Mouse (Mus musculus): ENCODE results near the gene Srsf9.

Srsf9 gene

GRCm38 (mm10) chr5:115340007-115340406 is 13.0 kb downstream of the Srsf9 start:
- Histone ChIP-seq H3K27me3 (ENCODE audit: insufficient read depth, low read length) (no peaks in the 10 kb centered on the region), H3K4me1 (replicated peaks; ENCODE audit: low read depth, low read length) (peaks cover 42% of the 10 kb centered on the region), H3K9me3 (ENCODE audit: low read length) (no peaks in the 10 kb centered on the region), H3K4me3 (replicated peaks; ENCODE audit: low read length) (peak overlapping the region; percentile 98), H3K36me3 (ENCODE audit: insufficient read depth, low read length) (peaks cover 59% of the 10 kb centered on the region)
- TF ChIP-seq CTCF (conservative IDR thresholded peaks at IDR 0.05; ENCODE audit: low read length) (no peak), NANOG (IDR thresholded peaks at IDR 0.05; ENCODE audit: borderline replicate concordance, low read length) (no peak), POU5F1 (IDR thresholded peaks at IDR 0.05; ENCODE audit: borderline replicate concordance, low read length) (no peak)

DNA sequence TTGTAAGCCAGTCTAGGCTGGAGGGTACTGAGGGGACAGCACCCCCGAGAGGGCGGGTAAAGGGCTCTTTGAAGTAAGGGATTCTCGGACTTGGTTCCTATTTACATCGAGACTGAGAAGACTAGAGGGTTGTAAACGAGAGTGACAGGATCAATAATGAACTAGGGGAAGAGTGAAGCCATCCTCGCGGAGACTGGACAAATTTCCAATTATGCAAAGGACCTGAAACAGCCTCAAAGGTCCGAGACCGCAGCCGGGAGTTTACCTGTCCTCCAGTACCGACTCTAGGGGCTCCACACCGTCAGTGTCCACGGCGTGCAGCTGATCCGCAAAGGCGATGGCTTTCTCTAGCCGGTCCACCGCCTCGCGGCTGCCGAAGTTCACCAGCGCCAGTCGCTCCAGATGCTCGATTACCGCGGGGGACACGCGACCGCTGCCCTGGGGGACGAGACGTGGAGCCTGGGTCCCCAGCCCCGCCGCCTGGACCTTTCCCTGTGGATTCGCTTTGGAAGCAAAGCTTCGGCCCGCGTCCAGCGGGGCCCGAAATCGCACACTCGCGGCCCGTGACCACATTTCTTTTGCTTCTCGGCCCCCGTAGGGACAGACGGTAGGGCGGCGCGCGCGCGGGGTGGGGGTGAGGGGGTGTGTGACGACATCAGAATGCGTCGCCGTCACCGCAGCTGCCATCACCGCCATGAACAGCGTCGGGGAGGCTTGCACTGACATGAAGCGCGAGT is 13.8 kb downstream of the Srsf9 start, which contains the start of the genes Gatc and Triap1:
Gene Gatc (minus strand): TSS at position 602 of the 737 bp plus-strand sequence.
Gene Triap1 (plus strand): TSS at position 649 of the 737 bp plus-strand sequence.
- peaks cover 50% of the 10 kb centered on the region for H3K4me1 ChIP-seq (replicated peaks; ENCODE audit: low read depth, low read length)
- H3K36me3 ChIP-seq (ENCODE audit: insufficient read depth, low read length): peaks cover 59% of the 10 kb centered on the region
- peak within 1 kb of the TSS; percentile 98 for H3K4me3 ChIP-seq (replicated peaks; ENCODE audit: low read length)
- no peak for TF ChIP-seq NANOG (IDR thresholded peaks at IDR 0.05; ENCODE audit: borderline replicate concordance, low read length)
- TF ChIP-seq CTCF (conservative IDR thresholded peaks at IDR 0.05; ENCODE audit: low read length): no peak
- no peak for TF ChIP-seq POU5F1 (IDR thresholded peaks at IDR 0.05; ENCODE audit: borderline replicate concordance, low read length)
- no peaks in the 10 kb centered on the region for H3K27me3 ChIP-seq (ENCODE audit: insufficient read depth, low read length)
- H3K9me3 ChIP-seq (ENCODE audit: low read length): no peaks in the 10 kb centered on the region

GRCm38 (mm10) chr5:115341314-115342165 is 14.6 kb downstream of the Srsf9 start:
- TF ChIP-seq POU5F1 (IDR thresholded peaks at IDR 0.05; ENCODE audit: borderline replicate concordance, low read length): no peak
- no peak for TF ChIP-seq NANOG (IDR thresholded peaks at IDR 0.05; ENCODE audit: borderline replicate concordance, low read length)
- no peak for TF ChIP-seq CTCF (conservative IDR thresholded peaks at IDR 0.05; ENCODE audit: low read length)
- H3K9me3 ChIP-seq (ENCODE audit: low read length): no peaks in the 10 kb centered on the region
- no peaks in the 10 kb centered on the region for H3K27me3 ChIP-seq (ENCODE audit: insufficient read depth, low read length)
- peaks cover 59% of the 10 kb centered on the region for H3K36me3 ChIP-seq (ENCODE audit: insufficient read depth, low read length)
- peaks cover 58% of the 10 kb centered on the region for H3K4me1 ChIP-seq (replicated peaks; ENCODE audit: low read depth, low read length)
- peak overlapping the region; percentile 98 for H3K4me3 ChIP-seq (replicated peaks; ENCODE audit: low read length)

DNA sequence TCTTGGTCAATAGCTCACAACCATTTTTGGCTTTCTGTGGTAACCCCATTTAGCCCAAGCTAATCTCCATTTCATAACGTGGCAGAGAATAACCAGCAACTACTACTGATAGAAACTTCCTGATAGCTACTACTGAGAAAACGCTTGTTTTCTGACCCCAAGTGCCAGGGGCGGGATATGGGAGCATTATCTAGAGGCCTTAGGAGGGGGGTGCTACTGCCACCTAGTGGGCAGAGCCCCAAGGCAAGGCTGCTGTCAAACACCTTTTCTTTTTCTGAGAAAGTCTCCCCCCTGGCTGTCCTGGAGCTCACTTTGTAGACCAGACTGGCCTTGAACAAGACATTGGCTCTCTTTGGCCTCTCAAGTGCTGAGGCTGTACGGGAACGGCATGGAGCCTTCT is 20.6 kb downstream of the Srsf9 start:
- Histone ChIP-seq H3K4me3 (replicated peaks; ENCODE audit: low read length) (peak overlapping the region; percentile 97), H3K27me3 (ENCODE audit: insufficient read depth, low read length) (no peaks in the 10 kb centered on the region), H3K36me3 (ENCODE audit: insufficient read depth, low read length) (peaks cover 48% of the 10 kb centered on the region), H3K4me1 (replicated peaks; ENCODE audit: low read depth, low read length) (peaks cover 63% of the 10 kb centered on the region), H3K9me3 (ENCODE audit: low read length) (0 out of 2 replicates have a peak, but pooled peaks cover 3% of the 10 kb centered on the region)
- TF ChIP-seq CTCF (conservative IDR thresholded peaks at IDR 0.05; ENCODE audit: low read length) (peak; percentile 93), POU5F1 (IDR thresholded peaks at IDR 0.05; ENCODE audit: borderline replicate concordance, low read length) (no peak)

DNA sequence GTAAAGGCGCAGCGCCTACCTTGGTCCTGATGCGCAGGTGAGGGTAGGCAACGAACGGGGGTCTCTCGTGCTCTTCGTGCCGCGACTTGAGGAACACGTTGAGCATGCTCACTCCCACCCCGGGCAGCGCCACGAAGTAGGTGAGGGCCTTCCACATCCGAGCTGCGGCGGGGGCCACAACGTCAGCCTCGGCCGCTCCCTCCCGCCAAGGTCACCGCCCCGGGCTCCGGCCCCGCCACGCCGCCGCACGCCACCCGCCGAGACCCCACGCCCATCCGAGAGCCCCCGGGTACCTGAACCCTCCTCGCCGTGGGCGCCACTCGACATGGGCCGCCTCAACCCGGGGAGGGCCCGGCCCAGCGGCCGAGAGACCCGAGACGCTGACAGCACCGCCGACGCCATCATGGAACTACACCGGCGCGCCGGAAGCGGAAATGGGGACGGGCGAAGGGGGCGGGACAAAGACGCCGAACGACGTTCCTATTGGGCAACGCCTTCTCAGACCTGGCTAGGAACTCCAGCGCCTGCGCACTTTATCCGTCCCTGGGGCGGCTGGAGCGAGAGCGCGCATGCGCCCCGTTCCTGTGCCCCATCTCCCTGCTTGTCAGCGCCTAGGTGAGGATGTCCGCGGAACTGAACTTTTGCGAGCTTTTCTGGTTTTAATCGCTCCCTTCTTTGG is 21.7 kb downstream of the Srsf9 start, which contains the start of gene Cox6a1:
Gene Cox6a1 (minus strand): TSS at position 436 of the 679 bp plus-strand sequence.
- Histone ChIP-seq H3K9me3 (ENCODE audit: low read length) (0 out of 2 replicates have a peak, but pooled peaks cover 3% of the 10 kb centered on the region), H3K36me3 (ENCODE audit: insufficient read depth, low read length) (peaks cover 37% of the 10 kb centered on the region), H3K4me1 (replicated peaks; ENCODE audit: low read depth, low read length) (peaks cover 52% of the 10 kb centered on the region), H3K4me3 (replicated peaks; ENCODE audit: low read length) (peak within 1 kb of the TSS; percentile 97), H3K27me3 (ENCODE audit: insufficient read depth, low read length) (no peaks in the 10 kb centered on the region)
- no peak for TF ChIP-seq NANOG (IDR thresholded peaks at IDR 0.05; ENCODE audit: borderline replicate concordance, low read length)
- TF ChIP-seq POU5F1 (IDR thresholded peaks at IDR 0.05; ENCODE audit: borderline replicate concordance, low read length): no peak
- TF ChIP-seq CTCF (conservative IDR thresholded peaks at IDR 0.05; ENCODE audit: low read length): no peak

GRCm38 (mm10) chr5:115349225-115349555 is 22.2 kb downstream of the Srsf9 start:
- H3K9me3 ChIP-seq (ENCODE audit: low read length): 0 out of 2 replicates have a peak, but pooled peaks cover 3% of the 10 kb centered on the region
- no peak for TF ChIP-seq CTCF (conservative IDR thresholded peaks at IDR 0.05; ENCODE audit: low read length)
- TF ChIP-seq POU5F1 (IDR thresholded peaks at IDR 0.05; ENCODE audit: borderline replicate concordance, low read length): no peak
- TF ChIP-seq NANOG (IDR thresholded peaks at IDR 0.05; ENCODE audit: borderline replicate concordance, low read length): no peak
- peaks cover 32% of the 10 kb centered on the region for H3K36me3 ChIP-seq (ENCODE audit: insufficient read depth, low read length)
- no peaks in the 10 kb centered on the region for H3K27me3 ChIP-seq (ENCODE audit: insufficient read depth, low read length)
- H3K4me3 ChIP-seq (replicated peaks; ENCODE audit: low read length): peak overlapping the region; percentile 97
- H3K4me1 ChIP-seq (replicated peaks; ENCODE audit: low read depth, low read length): peaks cover 47% of the 10 kb centered on the region

- Histone ChIP-seq H3K36me3 (ENCODE audit: insufficient read depth, low read length) (peaks cover 11% of the 10 kb centered on the region), H3K9me3 (ENCODE audit: low read length) (0 out of 2 replicates have a peak, but pooled peaks cover 3% of the 10 kb centered on the region), H3K4me1 (replicated peaks; ENCODE audit: low read depth, low read length) (peaks cover 40% of the 10 kb centered on the region), H3K27me3 (ENCODE audit: insufficient read depth, low read length) (no peaks in the 10 kb centered on the region), H3K4me3 (replicated peaks; ENCODE audit: low read length) (no peak overlapping the region)
- TF ChIP-seq NANOG (IDR thresholded peaks at IDR 0.05; ENCODE audit: borderline replicate concordance, low read length): no peak
- peak; percentile 75 for TF ChIP-seq CTCF (conservative IDR thresholded peaks at IDR 0.05; ENCODE audit: low read length)
- no peak for TF ChIP-seq POU5F1 (IDR thresholded peaks at IDR 0.05; ENCODE audit: borderline replicate concordance, low read length)
Measured at GRCm38 (mm10) chr5:115351348-115351747, 24.4 kb downstream of the Srsf9 start.

Measured in E14TG2a.4 (cell line).